Mouse (Mus musculus): ENCODE data around the gene Sp9. TPM values are rescaled to one million over a fixed set of nuclear protein-coding genes. Genes with fewer than 3 reads are reported as not detected.
A peak's percentile ranks its signal among the peaks of the same experiment; 100 is the strongest.

The Sp9 gene
- polyA plus RNA-seq, 1 experiment from 2014 or later, result not detected

GRCm38 (mm10) chr2:73264611-73265195 lies 7.0 kb upstream of the Sp9 start:
- Histone ChIP-seq H3K9ac (replicated peaks; ENCODE audit: low read depth) (no peak overlapping the region), H3K36me3 (ENCODE audit: insufficient read depth, low read length) (no peaks in the 10 kb centered on the region), H3K4me3 (ENCODE audit: low read depth, low read length) (peak overlapping the region; percentile 12; the same call in 1 of the 2 replicates), H3K9me3 (ENCODE audit: low read length) (no peaks in the 10 kb centered on the region), H3K4me2 (replicated peaks; ENCODE audit: low read depth, low read length) (peak overlapping the region; percentile 54; the same call in 1 of the 2 replicates), H3K4me1 (ENCODE audit: insufficient read depth, low read depth, low read length) (peaks cover 12% of the 10 kb centered on the region; the same call in 1 of the 2 replicates), H3K27me3 (replicated peaks; ENCODE audit: insufficient read depth, low read length) (peaks cover 43% of the 10 kb centered on the region), H3K27ac (ENCODE audit: low read length) (no peak overlapping the region)
- DNase-seq (ENCODE audit: low spot score) (no peak), ATAC-seq (no peak)
- no peak for TF ChIP-seq EP300 (IDR thresholded peaks at IDR 0.05)
- no peak for TF ChIP-seq CTCF (IDR thresholded peaks at IDR 0.05)
- 5% methylated on average over 10 of the region's 11 CpGs for WGBS

- Histone ChIP-seq H3K4me1 (ENCODE audit: insufficient read depth, low read depth, low read length) (peaks cover 12% of the 10 kb centered on the region; the same call in 1 of the 2 replicates), H3K27ac (ENCODE audit: low read length) (no peak overlapping the region), H3K4me2 (replicated peaks; ENCODE audit: low read depth, low read length) (no peak overlapping the region), H3K9ac (replicated peaks; ENCODE audit: low read depth) (no peak overlapping the region), H3K4me3 (ENCODE audit: low read depth, low read length) (no peak overlapping the region), H3K27me3 (replicated peaks; ENCODE audit: insufficient read depth, low read length) (peaks cover 54% of the 10 kb centered on the region), H3K36me3 (ENCODE audit: insufficient read depth, low read length) (no peaks in the 10 kb centered on the region), H3K9me3 (ENCODE audit: low read length) (no peaks in the 10 kb centered on the region)
- 8% methylated on average over 5 of the region's 5 CpGs for WGBS
- ATAC-seq (no peak), DNase-seq (ENCODE audit: low spot score) (no peak)
- TF ChIP-seq EP300 (IDR thresholded peaks at IDR 0.05) (no peak), CTCF (IDR thresholded peaks at IDR 0.05) (peak; percentile 38; the same call in 1 of the 2 replicates)
Observed at GRCm38 (mm10) chr2:73266011-73266410, 5.7 kb upstream of the Sp9 start.

GRCm38 (mm10) chr2:73266623-73267022 lies 5.1 kb upstream of the Sp9 start:
- Histone ChIP-seq H3K27ac (ENCODE audit: low read length) (no peak overlapping the region), H3K4me3 (ENCODE audit: low read depth, low read length) (no peak overlapping the region), H3K36me3 (ENCODE audit: insufficient read depth, low read length) (no peaks in the 10 kb centered on the region), H3K4me1 (ENCODE audit: insufficient read depth, low read depth, low read length) (peaks cover 13% of the 10 kb centered on the region; the same call in 1 of the 2 replicates), H3K9ac (replicated peaks; ENCODE audit: low read depth) (no peak overlapping the region), H3K4me2 (replicated peaks; ENCODE audit: low read depth, low read length) (no peak overlapping the region), H3K9me3 (ENCODE audit: low read length) (no peaks in the 10 kb centered on the region), H3K27me3 (replicated peaks; ENCODE audit: insufficient read depth, low read length) (peaks cover 60% of the 10 kb centered on the region)
- no peak for DNase-seq (ENCODE audit: low spot score)
- WGBS, result 32% methylated on average over 1 of the region's 1 CpGs
- TF ChIP-seq EP300 (IDR thresholded peaks at IDR 0.05), result no peak
- ATAC-seq, result no peak

- H3K9ac ChIP-seq (replicated peaks; ENCODE audit: low read depth), result no peak overlapping the region
- no peak overlapping the region for H3K4me2 ChIP-seq (replicated peaks; ENCODE audit: low read depth, low read length)
- peaks cover 62% of the 10 kb centered on the region for H3K27me3 ChIP-seq (replicated peaks; ENCODE audit: insufficient read depth, low read length)
- no peak for DNase-seq (ENCODE audit: low spot score)
- 14% methylated on average over 3 of the region's 3 CpGs for WGBS
- no peak overlapping the region for H3K27ac ChIP-seq (ENCODE audit: low read length)
- TF ChIP-seq CTCF (IDR thresholded peaks at IDR 0.05), result no peak
- no peak for TF ChIP-seq EP300 (IDR thresholded peaks at IDR 0.05)
- H3K9me3 ChIP-seq (ENCODE audit: low read length), result no peaks in the 10 kb centered on the region
- ATAC-seq, result no peak
- no peaks in the 10 kb centered on the region for H3K36me3 ChIP-seq (ENCODE audit: insufficient read depth, low read length)
- peaks cover 16% of the 10 kb centered on the region; the same call in 1 of the 2 replicates for H3K4me1 ChIP-seq (ENCODE audit: insufficient read depth, low read depth, low read length)
- H3K4me3 ChIP-seq (ENCODE audit: low read depth, low read length), result no peak overlapping the region
Observed at GRCm38 (mm10) chr2:73267231-73267630, 4.5 kb upstream of the Sp9 start.

- Histone ChIP-seq H3K9me3 (ENCODE audit: low read length) (no peaks in the 10 kb centered on the region), H3K9ac (replicated peaks; ENCODE audit: low read depth) (no peak overlapping the region), H3K27me3 (replicated peaks; ENCODE audit: insufficient read depth, low read length) (peaks cover 61% of the 10 kb centered on the region), H3K36me3 (ENCODE audit: insufficient read depth, low read length) (no peaks in the 10 kb centered on the region), H3K4me1 (ENCODE audit: insufficient read depth, low read depth, low read length) (peaks cover 16% of the 10 kb centered on the region; the same call in 1 of the 2 replicates), H3K4me3 (ENCODE audit: low read depth, low read length) (no peak overlapping the region), H3K4me2 (replicated peaks; ENCODE audit: low read depth, low read length) (no peak overlapping the region), H3K27ac (ENCODE audit: low read length) (no peak overlapping the region)
- ATAC-seq (no peak), DNase-seq (ENCODE audit: low spot score) (no peak)
- TF ChIP-seq EP300 (IDR thresholded peaks at IDR 0.05), result no peak
- no peak for TF ChIP-seq CTCF (IDR thresholded peaks at IDR 0.05)
- 9% methylated on average over 4 of the region's 4 CpGs for WGBS
Observed at GRCm38 (mm10) chr2:73267818-73268217, 3.9 kb upstream of the Sp9 start.

- 4% methylated on average over 12 of the region's 12 CpGs for WGBS
- no peak for ATAC-seq
- peaks cover 18% of the 10 kb centered on the region; the same call in 1 of the 2 replicates for H3K4me1 ChIP-seq (ENCODE audit: insufficient read depth, low read depth, low read length)
- no peak overlapping the region for H3K9ac ChIP-seq (replicated peaks; ENCODE audit: low read depth)
- H3K27ac ChIP-seq (ENCODE audit: low read length), result no peak overlapping the region
- no peak for TF ChIP-seq CTCF (IDR thresholded peaks at IDR 0.05)
- no peak for TF ChIP-seq EP300 (IDR thresholded peaks at IDR 0.05)
- peaks cover 63% of the 10 kb centered on the region for H3K27me3 ChIP-seq (replicated peaks; ENCODE audit: insufficient read depth, low read length)
- H3K9me3 ChIP-seq (ENCODE audit: low read length), result no peaks in the 10 kb centered on the region
- no peak for DNase-seq (ENCODE audit: low spot score)
- no peak overlapping the region for H3K4me3 ChIP-seq (ENCODE audit: low read depth, low read length)
- no peak overlapping the region for H3K4me2 ChIP-seq (replicated peaks; ENCODE audit: low read depth, low read length)
- H3K36me3 ChIP-seq (ENCODE audit: insufficient read depth, low read length), result no peaks in the 10 kb centered on the region
Observed at GRCm38 (mm10) chr2:73268281-73268680, 3.4 kb upstream of the Sp9 start.

Data from lung, postnatal 0 days (tissue).